Mouse (Mus musculus): Measurements from ENCODE around the gene Ctrc. TPM values are rescaled to one million over a fixed set of nuclear protein-coding genes. Genes with fewer than 3 reads are reported as not detected.

The Ctrc gene
- polyA plus RNA-seq, 1 experiment from 2014 or later, result not detected

GRCm38 (mm10) chr4:141818861-141819260 lies 27.3 kb downstream of the Ctrc start:
- Histone ChIP-seq H3K4me1 (replicated peaks) (peaks cover 13% of the 10 kb centered on the region), H3K36me3 (peaks cover 19% of the 10 kb centered on the region), H3K4me3 (no peak overlapping the region), H3K27ac (ENCODE audit: poor library complexity, severe bottlenecking) (no peak overlapping the region), H3K4me2 (no peak overlapping the region), H3K27me3 (replicated peaks) (no peaks in the 10 kb centered on the region), H3K9me3 (replicated peaks) (no peaks in the 10 kb centered on the region), H3K9ac (no peak overlapping the region)
- ATAC-seq (ENCODE audit: insufficient number of reproducible peaks, low FRiP score), result no peak
- 83% methylated on average over 13 of the region's 13 CpGs for WGBS

GRCm38 (mm10) chr4:141817706-141818105 lies 28.5 kb downstream of the Ctrc start:
- Histone ChIP-seq H3K9ac (no peak overlapping the region), H3K4me3 (no peak overlapping the region), H3K36me3 (peaks cover 31% of the 10 kb centered on the region), H3K4me1 (replicated peaks) (peaks cover 13% of the 10 kb centered on the region), H3K9me3 (replicated peaks) (no peaks in the 10 kb centered on the region), H3K4me2 (no peak overlapping the region), H3K27ac (ENCODE audit: poor library complexity, severe bottlenecking) (no peak overlapping the region), H3K27me3 (replicated peaks) (no peaks in the 10 kb centered on the region)
- no peak for ATAC-seq (ENCODE audit: insufficient number of reproducible peaks, low FRiP score)
- WGBS, result 73% methylated on average over 10 of the region's 10 CpGs

- no peak for ATAC-seq (ENCODE audit: insufficient number of reproducible peaks, low FRiP score)
- 68% methylated on average over 14 of the region's 14 CpGs for WGBS
- Histone ChIP-seq H3K4me2 (no peak overlapping the region), H3K9me3 (replicated peaks) (no peaks in the 10 kb centered on the region), H3K36me3 (peaks cover 37% of the 10 kb centered on the region), H3K4me3 (no peak overlapping the region), H3K4me1 (replicated peaks) (peaks cover 12% of the 10 kb centered on the region), H3K27ac (ENCODE audit: poor library complexity, severe bottlenecking) (no peak overlapping the region), H3K27me3 (replicated peaks) (no peaks in the 10 kb centered on the region), H3K9ac (no peak overlapping the region)
Measured at GRCm38 (mm10) chr4:141816776-141817655, 29.1 kb downstream of the Ctrc start.

GRCm38 (mm10) chr4:141816267-141816666 lies 29.9 kb downstream of the Ctrc start:
- 84% methylated on average over 7 of the region's 7 CpGs for WGBS
- Histone ChIP-seq H3K9ac (no peak overlapping the region), H3K4me3 (no peak overlapping the region), H3K9me3 (replicated peaks) (no peaks in the 10 kb centered on the region), H3K4me1 (replicated peaks) (peaks cover 4% of the 10 kb centered on the region; the same call in 1 of the 2 replicates), H3K27me3 (replicated peaks) (no peaks in the 10 kb centered on the region), H3K4me2 (no peak overlapping the region), H3K27ac (ENCODE audit: poor library complexity, severe bottlenecking) (no peak overlapping the region), H3K36me3 (peaks cover 45% of the 10 kb centered on the region)
- ATAC-seq (ENCODE audit: insufficient number of reproducible peaks, low FRiP score), result no peak

- ATAC-seq (ENCODE audit: insufficient number of reproducible peaks, low FRiP score), result no peak
- H3K4me3 ChIP-seq, result no peak overlapping the region
- no peaks in the 10 kb centered on the region for H3K4me1 ChIP-seq (replicated peaks)
- peaks cover 94% of the 10 kb centered on the region for H3K36me3 ChIP-seq
- H3K4me2 ChIP-seq, result no peak overlapping the region
- 93% methylated on average over 7 of the region's 7 CpGs for WGBS
- H3K9me3 ChIP-seq (replicated peaks), result no peaks in the 10 kb centered on the region
- no peak overlapping the region for H3K27ac ChIP-seq (ENCODE audit: poor library complexity, severe bottlenecking)
- no peaks in the 10 kb centered on the region for H3K27me3 ChIP-seq (replicated peaks)
- no peak overlapping the region for H3K9ac ChIP-seq
Measured at GRCm38 (mm10) chr4:141811375-141811774, 34.8 kb downstream of the Ctrc start.

- no peak overlapping the region for H3K9ac ChIP-seq
- ATAC-seq (ENCODE audit: insufficient number of reproducible peaks, low FRiP score), result no peak
- peaks cover 97% of the 10 kb centered on the region for H3K36me3 ChIP-seq
- H3K9me3 ChIP-seq (replicated peaks), result no peaks in the 10 kb centered on the region
- no peaks in the 10 kb centered on the region for H3K4me1 ChIP-seq (replicated peaks)
- no peak overlapping the region for H3K27ac ChIP-seq (ENCODE audit: poor library complexity, severe bottlenecking)
- WGBS, result 95% methylated on average over 2 of the region's 2 CpGs
- H3K27me3 ChIP-seq (replicated peaks), result no peaks in the 10 kb centered on the region
- H3K4me2 ChIP-seq, result no peak overlapping the region
- H3K4me3 ChIP-seq, result no peak overlapping the region
Measured at GRCm38 (mm10) chr4:141810975-141811374, 35.2 kb downstream of the Ctrc start.

GRCm38 (mm10) chr4:141809850-141810464 lies 36.2 kb downstream of the Ctrc start:
- peaks cover 99% of the 10 kb centered on the region for H3K36me3 ChIP-seq
- H3K27ac ChIP-seq (ENCODE audit: poor library complexity, severe bottlenecking), result no peak overlapping the region
- H3K4me1 ChIP-seq (replicated peaks), result no peaks in the 10 kb centered on the region
- H3K27me3 ChIP-seq (replicated peaks), result no peaks in the 10 kb centered on the region
- H3K9ac ChIP-seq, result no peak overlapping the region
- no peak overlapping the region for H3K4me3 ChIP-seq
- no peaks in the 10 kb centered on the region for H3K9me3 ChIP-seq (replicated peaks)
- no peak for ATAC-seq (ENCODE audit: insufficient number of reproducible peaks, low FRiP score)
- no peak overlapping the region for H3K4me2 ChIP-seq
- whole genome bisulfite sequencing, result 72% methylated on average over 8 of the region's 8 CpGs

- peaks cover 84% of the 10 kb centered on the region for H3K36me3 ChIP-seq
- no peak overlapping the region for H3K27ac ChIP-seq (ENCODE audit: poor library complexity, severe bottlenecking)
- no peaks in the 10 kb centered on the region for H3K27me3 ChIP-seq (replicated peaks)
- ATAC-seq (ENCODE audit: insufficient number of reproducible peaks, low FRiP score), result no peak
- no peak overlapping the region for H3K4me2 ChIP-seq
- no peaks in the 10 kb centered on the region for H3K9me3 ChIP-seq (replicated peaks)
- no peak overlapping the region for H3K4me3 ChIP-seq
- no peaks in the 10 kb centered on the region for H3K4me1 ChIP-seq (replicated peaks)
- 87% methylated on average over 8 of the region's 8 CpGs for WGBS
- no peak overlapping the region for H3K9ac ChIP-seq
Measured at GRCm38 (mm10) chr4:141805886-141806285, 40.3 kb downstream of the Ctrc start.

- no peak overlapping the region for H3K27ac ChIP-seq (ENCODE audit: poor library complexity, severe bottlenecking)
- no peaks in the 10 kb centered on the region for H3K27me3 ChIP-seq (replicated peaks)
- peaks cover 66% of the 10 kb centered on the region for H3K36me3 ChIP-seq
- ATAC-seq (ENCODE audit: insufficient number of reproducible peaks, low FRiP score), result no peak
- no peak overlapping the region for H3K4me2 ChIP-seq
- H3K9ac ChIP-seq, result no peak overlapping the region
- no peaks in the 10 kb centered on the region for H3K9me3 ChIP-seq (replicated peaks)
- 91% methylated on average over 4 of the region's 4 CpGs for WGBS
- H3K4me1 ChIP-seq (replicated peaks), result no peaks in the 10 kb centered on the region
- H3K4me3 ChIP-seq, result no peak overlapping the region
Measured at GRCm38 (mm10) chr4:141804105-141804504, 42.1 kb downstream of the Ctrc start.

- Histone ChIP-seq H3K9ac (no peak overlapping the region), H3K9me3 (replicated peaks) (no peaks in the 10 kb centered on the region), H3K4me2 (no peak overlapping the region), H3K27me3 (replicated peaks) (no peaks in the 10 kb centered on the region), H3K4me1 (replicated peaks) (peaks cover 9% of the 10 kb centered on the region; the same call in 1 of the 2 replicates), H3K4me3 (no peak overlapping the region), H3K27ac (ENCODE audit: poor library complexity, severe bottlenecking) (no peak overlapping the region), H3K36me3 (peaks cover 29% of the 10 kb centered on the region)
- ATAC-seq (ENCODE audit: insufficient number of reproducible peaks, low FRiP score), result no peak
- 82% methylated on average over 5 of the region's 5 CpGs for WGBS
Measured at GRCm38 (mm10) chr4:141797545-141797944, 48.6 kb downstream of the Ctrc start.

GRCm38 (mm10) chr4:141796954-141797353 lies 49.2 kb downstream of the Ctrc start:
- Histone ChIP-seq H3K36me3 (peaks cover 27% of the 10 kb centered on the region), H3K4me2 (no peak overlapping the region), H3K9ac (no peak overlapping the region), H3K4me1 (replicated peaks) (peaks cover 9% of the 10 kb centered on the region; the same call in 1 of the 2 replicates), H3K27ac (ENCODE audit: poor library complexity, severe bottlenecking) (no peak overlapping the region), H3K27me3 (replicated peaks) (no peaks in the 10 kb centered on the region), H3K9me3 (replicated peaks) (no peaks in the 10 kb centered on the region), H3K4me3 (no peak overlapping the region)
- no peak for ATAC-seq (ENCODE audit: insufficient number of reproducible peaks, low FRiP score)
- WGBS, result 97% methylated on average over 4 of the region's 4 CpGs
